In the genomic region with DNA sequence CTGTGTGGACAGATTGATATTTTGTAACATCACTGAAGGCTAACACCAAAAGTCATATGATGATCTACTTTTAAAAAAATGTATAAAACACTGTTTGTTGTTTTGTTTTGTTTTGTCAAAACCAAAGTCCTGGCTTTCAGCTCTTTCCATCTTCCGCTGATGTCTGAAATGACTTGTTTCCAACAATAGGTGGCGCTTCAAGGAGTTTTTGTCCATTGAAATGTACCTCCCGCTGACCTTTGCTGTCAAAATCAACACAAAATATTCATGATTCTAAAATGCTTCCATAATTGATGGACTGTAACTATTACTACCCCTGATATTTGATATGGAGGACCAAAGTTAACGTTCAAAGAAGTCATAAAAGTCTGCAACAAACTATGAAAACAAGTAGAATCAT, we compare ENCODE assay signal across 10 mouse cellular contexts. TPM values are rescaled to one million over a fixed set of nuclear protein-coding genes. Genes with fewer than 3 reads are reported as not detected.
DNase-seq lines count a peak whose midpoint lies in the region; ATAC-seq and TF ChIP-seq lines count a peak whose summit lies in the region.
"Had no signal": no experiment of that assay in that cellular context is flagged by ENCODE, and none has a peak within 500 bp of the region (broad histone marks: within the 10 kb centered on the region; RNA-seq: fewer than 3 reads in every experiment).

No protein-coding gene starts in this region.

- no peak for ATAC-seq in kidney, postnatal 0 days (replicated peaks; ENCODE audit: low FRiP score, low read depth)

- no peak overlapping the region for H3K4me3 ChIP-seq in kidney, postnatal 0 days (replicated peaks; ENCODE audit: low read depth, low read length)

- no peaks in the 10 kb centered on the region for H3K36me3 ChIP-seq in kidney, postnatal 0 days (ENCODE audit: insufficient read depth, low read length)

- no peak overlapping the region for H3K9ac ChIP-seq in kidney, postnatal 0 days (ENCODE audit: low read depth, low read length)

- WGBS in kidney, postnatal 0 days = 45% methylated on average over 4 of the region's 4 CpGs

- H3K4me1 ChIP-seq in kidney, postnatal 0 days (replicated peaks; ENCODE audit: insufficient read depth, low read length) = no peaks in the 10 kb centered on the region

- TF ChIP-seq CTCF in kidney, postnatal 0 days (IDR thresholded peaks at IDR 0.05; ENCODE audit: low read depth) = peak; percentile 68

- H3K4me2 ChIP-seq in kidney, postnatal 0 days (ENCODE audit: low read length) = no peak overlapping the region

- H3K27ac ChIP-seq in kidney, postnatal 0 days = no peak overlapping the region

- DNase-seq in cerebellum, adult 8-10 months = peak; percentile 28
- no peak for DNase-seq in cerebellum, adult 9-10 months
- no peak for DNase-seq in kidney, postnatal 0 days (ENCODE audit: low spot score)
- DNase-seq in kidney, adult 11 months = no peak
- DNase-seq in CD4-positive helper T cell, adult 2 months (ENCODE audit: low read depth, low spot score) = peak; percentile 45
- DNase-seq in embryo, embryonic 11 days = peak; percentile 59
- DNase-seq in frontal cortex, postnatal 10 days (ENCODE audit: low spot score in 2 of 2) = no peak
- DNase-seq in ovary, postnatal 14 days (ENCODE audit: low spot score) = no peak
- DNase-seq: kidney, adult 9 months; spleen, adult 18-20 months had no signal

- H3K9me3 ChIP-seq in kidney, postnatal 0 days (replicated peaks; ENCODE audit: low read length) = no peaks in the 10 kb centered on the region

- H3K27me3 ChIP-seq in kidney, postnatal 0 days (ENCODE audit: insufficient read depth, low read length) = no peaks in the 10 kb centered on the region

RNA-seq across cellular contexts. Expression of gene Spry1, which starts 5.1 kb away (rescaled TPM):
- polyA plus RNA-seq in kidney, postnatal 0 days (2015; fragmentation: Nextera tagmentation; extraction: Ambion mirVana) = 31.8 and 39.6 TPM in 2 replicates

Comparison
In these comparisons a context has a peak if more than half of its experiments do, and no peak if none do; other contexts are left out.
1. DNase-seq: peak in cerebellum, adult 8-10 months (single experiment), CD4-positive helper T cell, adult 2 months (single experiment) and embryo, embryonic 11 days (single experiment); none in cerebellum, adult 9-10 months (single experiment), kidney, postnatal 0 days (single experiment), kidney, adult 11 months (single experiment), frontal cortex, postnatal 10 days (0 of 2) and ovary, postnatal 14 days (single experiment).